Mouse (Mus musculus) MEL (cell line): Measurements from ENCODE around the gene Kpnb1. TPM values are rescaled to one million over a fixed set of nuclear protein-coding genes. Genes with fewer than 3 reads are reported as not detected.

ENCODE experiments used
- DNase-seq: peaks from one replicate; pipeline ENCODE4 v3.0.0; 2011; ENCODE audit warnings: low read depth, low spot score
- H3K27ac ChIP-seq: 2 replicates; pipeline ENCODE4 v1.5.1; 2012; ENCODE audit warnings: low read depth, mild to moderate bottlenecking, control low read depth, low read length, moderate library complexity; ENCODE audit not compliant: control insufficient read depth
- H3K27me3 ChIP-seq, 2 experiments: fragments of 150-350 bp in 1 of 2; sonication (generic) in 1 of 2; 2 replicates each; pipeline ENCODE4 v1.6.1; 2012; ENCODE audit warnings: low read length in 2 of 2, mild to moderate bottlenecking in 2 of 2, improper control_type of control experiment in 1 of 2, moderate library complexity in 1 of 2; ENCODE audit not compliant: insufficient read depth in 2 of 2, control insufficient read depth in 1 of 2
- H3K36me3 ChIP-seq, 2 experiments: 2 replicates each; pipeline ENCODE4 v1.6.1; 2012 to 2014; ENCODE audit warnings: low read length in 2 of 2, improper control_type of control experiment in 1 of 2, inconsistent platforms in 1 of 2, mild to moderate bottlenecking in 1 of 2; ENCODE audit not compliant: insufficient read depth in 2 of 2, control insufficient read depth in 1 of 2
- H3K4me1 ChIP-seq, 2 experiments: fragments of 150-350 bp in 1 of 2; sonication (generic) in 1 of 2; 2 replicates each; pipeline ENCODE4 v1.6.1; 2012; ENCODE audit warnings: low read length in 2 of 2, improper control_type of control experiment in 1 of 2, mild to moderate bottlenecking in 1 of 2; ENCODE audit not compliant: insufficient read depth in 2 of 2, control insufficient read depth in 1 of 2
- H3K4me3 ChIP-seq, 2 experiments: fragments of 150-350 bp in 1 of 2; sonication (generic) in 1 of 2; 2 replicates each; pipeline ENCODE4 v1.5.1; 2012; ENCODE audit warnings: low read depth in 2 of 2, low read length in 2 of 2, mild to moderate bottlenecking in 2 of 2, moderate library complexity in 2 of 2, control low read depth in 1 of 2, improper control_type of control experiment in 1 of 2; ENCODE audit not compliant: control insufficient read depth in 1 of 2, insufficient read depth in 1 of 2
- H3K79me2 ChIP-seq: 2 replicates; pipeline ENCODE4 v1.6.1; 2012; ENCODE audit warnings: mild to moderate bottlenecking, low read length, moderate library complexity; ENCODE audit not compliant: control insufficient read depth, poor library complexity, insufficient read depth
- H3K9ac ChIP-seq: 2 replicates; pipeline ENCODE4 v1.6.1; 2012; ENCODE audit warnings: low read depth, mild to moderate bottlenecking, control low read depth, low read length, moderate library complexity; ENCODE audit not compliant: control insufficient read depth, poor library complexity, severe bottlenecking
- H3K9me3 ChIP-seq: fragments of 150-350 bp; sonication (generic); replicated peaks from 2 replicates; pipeline ENCODE4 v1.6.1; 2012; ENCODE audit warnings: mild to moderate bottlenecking, low read length, improper control_type of control experiment, moderate library complexity; ENCODE audit not compliant: insufficient read depth
- BHLHE40 ChIP-seq: IDR thresholded peaks from 2 replicates; pipeline ENCODE4 v1.6.1; 2012; ENCODE audit warnings: low read depth, mild to moderate bottlenecking, inconsistent platforms, low read length, improper control_type of control experiment, borderline replicate concordance
- CHD1 ChIP-seq: IDR thresholded peaks from 2 replicates; pipeline ENCODE4 v1.6.1; 2012; ENCODE audit warnings: low read depth, mild to moderate bottlenecking, inconsistent platforms, low read length, improper control_type of control experiment
- CHD2 ChIP-seq: IDR thresholded peaks from 2 replicates; pipeline ENCODE4 v1.6.1; 2011; ENCODE audit warnings: low read length, improper control_type of control experiment
- E2F4 ChIP-seq: IDR thresholded peaks from 2 replicates; pipeline ENCODE4 v1.6.1; 2011; ENCODE audit warnings: low read depth, low read length, improper control_type of control experiment, borderline replicate concordance
- ELF1 ChIP-seq: IDR thresholded peaks from 2 replicates; pipeline ENCODE4 v1.6.1; 2014; ENCODE audit warnings: low read depth, mild to moderate bottlenecking, inconsistent platforms, low read length, improper control_type of control experiment, moderate library complexity
- EP300 ChIP-seq, 2 experiments: IDR thresholded peaks; 2 replicates each; pipeline ENCODE4 v1.6.1; 2011; ENCODE audit warnings: improper control_type of control experiment in 2 of 2, low read length in 2 of 2, low read depth in 1 of 2, mild to moderate bottlenecking in 1 of 2
- ETS1 ChIP-seq: IDR thresholded peaks from 2 replicates; pipeline ENCODE4 v1.6.1; 2012; ENCODE audit warnings: low read depth, mild to moderate bottlenecking, inconsistent platforms, low read length, improper control_type of control experiment, moderate library complexity
- GABPA ChIP-seq: IDR thresholded peaks from 2 replicates; pipeline ENCODE4 v1.6.1; 2012; ENCODE audit warnings: low read depth, mild to moderate bottlenecking, inconsistent platforms, low read length, improper control_type of control experiment, moderate library complexity
- GATA1 ChIP-seq: IDR thresholded peaks from 2 replicates; pipeline ENCODE4 v1.6.1; 2011; ENCODE audit warnings: low read depth, low read length, improper control_type of control experiment
- HCFC1 ChIP-seq: IDR thresholded peaks from 2 replicates; pipeline ENCODE4 v1.6.1; 2012; ENCODE audit warnings: low read depth, mild to moderate bottlenecking, inconsistent platforms, low read length, improper control_type of control experiment, moderate library complexity
- JUND ChIP-seq: IDR thresholded peaks from 2 replicates; pipeline ENCODE4 v1.6.1; 2011; ENCODE audit warnings: low read depth, mild to moderate bottlenecking, improper control_type of control experiment, low read length
- KAT2A ChIP-seq: conservative IDR thresholded peaks from 2 replicates; pipeline ENCODE4 v1.6.1; 2012; ENCODE audit warnings: low read depth, low read length, improper control_type of control experiment, inconsistent platforms
- MAFK ChIP-seq: IDR thresholded peaks from 2 replicates; pipeline ENCODE4 v1.6.1; 2011; ENCODE audit warnings: low read depth, mild to moderate bottlenecking, low read length, improper control_type of control experiment, borderline replicate concordance
- MAX ChIP-seq: IDR thresholded peaks from 2 replicates; pipeline ENCODE4 v1.6.1; 2011; ENCODE audit warnings: low read length, improper control_type of control experiment
- MAZ ChIP-seq: IDR thresholded peaks from 2 replicates; pipeline ENCODE4 v1.6.1; 2012; ENCODE audit warnings: low read depth, mild to moderate bottlenecking, inconsistent platforms, low read length, improper control_type of control experiment
- MEF2A ChIP-seq: IDR thresholded peaks from 2 replicates; pipeline ENCODE4 v1.6.1; 2014; ENCODE audit warnings: low read depth, mild to moderate bottlenecking, inconsistent platforms, low read length, improper control_type of control experiment; ENCODE audit not compliant: poor library complexity, insufficient replicate concordance, severe bottlenecking; ENCODE audit errors: extremely low read depth
- MXI1 ChIP-seq: IDR thresholded peaks from 2 replicates; pipeline ENCODE4 v1.6.1; 2011; ENCODE audit warnings: mild to moderate bottlenecking, low read depth, low read length, improper control_type of control experiment
- MYB ChIP-seq: IDR thresholded peaks from 2 replicates; pipeline ENCODE4 v1.6.1; 2011; ENCODE audit warnings: mild to moderate bottlenecking, low read depth, low read length, improper control_type of control experiment
- MYC ChIP-seq: IDR thresholded peaks from 2 replicates; pipeline ENCODE4 v1.6.1; 2011; ENCODE audit warnings: low read depth, mild to moderate bottlenecking, low read length, improper control_type of control experiment, moderate library complexity
- NRF1 ChIP-seq: IDR thresholded peaks from 2 replicates; pipeline ENCODE4 v1.6.1; 2014; ENCODE audit warnings: low read depth, mild to moderate bottlenecking, inconsistent platforms, low read length, improper control_type of control experiment, moderate library complexity; ENCODE audit not compliant: poor library complexity, insufficient read depth, severe bottlenecking
- POLR2AphosphoS2 ChIP-seq: IDR thresholded peaks from 2 replicates; pipeline ENCODE4 v1.6.1; 2011; ENCODE audit warnings: low read length, improper control_type of control experiment
- POLR2AphosphoS5 ChIP-seq: IDR thresholded peaks from 2 replicates; pipeline ENCODE4 v1.6.1; 2012; ENCODE audit warnings: low read depth, borderline replicate concordance, mild to moderate bottlenecking, inconsistent platforms, low read length, moderate library complexity, mixed read lengths
- RAD21 ChIP-seq: IDR thresholded peaks from 2 replicates; pipeline ENCODE4 v1.6.1; 2011; ENCODE audit warnings: mild to moderate bottlenecking, low read depth, low read length, improper control_type of control experiment
- RCOR1 ChIP-seq: IDR thresholded peaks from 2 replicates; pipeline ENCODE4 v1.6.1; 2012; ENCODE audit warnings: low read depth, mild to moderate bottlenecking, inconsistent platforms, low read length, improper control_type of control experiment
- SIN3A ChIP-seq: IDR thresholded peaks from 2 replicates; pipeline ENCODE4 v1.6.1; 2012; ENCODE audit warnings: low read length, improper control_type of control experiment, inconsistent platforms
- TCF12 ChIP-seq: IDR thresholded peaks from 2 replicates; pipeline ENCODE4 v1.6.1; 2014; ENCODE audit warnings: low read depth, mild to moderate bottlenecking, inconsistent platforms, low read length, improper control_type of control experiment, moderate library complexity
- UBTF ChIP-seq: IDR thresholded peaks from 2 replicates; pipeline ENCODE4 v1.6.1; 2012; ENCODE audit warnings: low read depth, mild to moderate bottlenecking, inconsistent platforms, low read length, improper control_type of control experiment, moderate library complexity, borderline replicate concordance; ENCODE audit not compliant: insufficient read depth
- USF2 ChIP-seq, 2 experiments: IDR thresholded peaks; 2 replicates each; pipeline ENCODE4 v1.6.1; 2011 to 2012; ENCODE audit warnings: improper control_type of control experiment in 2 of 2, low read length in 2 of 2, borderline replicate concordance in 1 of 2, inconsistent platforms in 1 of 2, low read depth in 1 of 2, mild to moderate bottlenecking in 1 of 2; ENCODE audit not compliant: insufficient read depth in 1 of 2
- ZC3H11A ChIP-seq: IDR thresholded peaks from 2 replicates; pipeline ENCODE4 v1.6.1; 2012; ENCODE audit warnings: low read depth, mild to moderate bottlenecking, inconsistent platforms, low read length, improper control_type of control experiment
- ZMIZ1 ChIP-seq: IDR thresholded peaks from 2 replicates; pipeline ENCODE4 v1.6.1; 2012; ENCODE audit warnings: low read depth, mild to moderate bottlenecking, inconsistent platforms, low read length, improper control_type of control experiment, moderate library complexity
- polyA plus RNA-seq, 2 experiments: library from polyadenylated mRNA; stranded (reverse) in 1 of 2; unstranded in 1 of 2; fragments of >175 nt in 1 of 2; fragments of >200 nt in 1 of 2; gene quantifications; 2 replicates each; pipeline versions ENCODE4 v1.2.1 to v1.2.4; 2012; ENCODE audit warnings: low replicate concordance in 2 of 2, low read depth in 1 of 2; ENCODE audit not compliant: insufficient read length in 2 of 2, insufficient read depth in 1 of 2, missing spikeins in 1 of 2
- total RNA-seq: library from RNA; depleted of rRNA; stranded (reverse); fragments of 300-350 nt; gene quantifications from 2 replicates; pipeline ENCODE4 v1.2.3, GENCODE M21; 2012

Gene Kpnb1
- total and polyA plus RNA-seq, 3 experiments = 237 to 463 (median 275) TPM

DNA sequence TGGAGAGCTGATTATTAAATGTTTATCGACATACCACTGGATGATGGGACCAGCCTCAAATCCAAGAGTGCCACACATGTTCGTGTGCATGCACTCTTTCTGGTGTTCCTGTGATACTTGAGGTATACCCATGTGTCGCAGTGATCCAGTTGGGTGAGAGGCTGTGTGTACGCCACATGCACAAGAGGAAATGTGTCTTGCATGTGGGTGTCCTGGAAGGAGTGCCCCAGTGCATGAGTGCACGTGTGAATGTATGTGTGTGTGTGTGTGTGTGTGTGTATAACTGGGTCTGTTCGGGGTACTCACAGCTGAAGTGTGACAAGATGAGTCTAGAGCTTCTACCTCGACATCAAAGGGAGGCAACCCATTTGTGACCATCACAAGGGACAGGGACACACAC, 57.4 kb downstream of the Kpnb1 start (continued):
- TF ChIP-seq ZC3H11A (no peak), KAT2A (no peak), MYB (no peak), MAFK (no peak), UBTF (no peak), RCOR1 (no peak), E2F4 (no peak), TCF12 (no peak)
- TF ChIP-seq, all 39 proteins: peak for 4

DNA sequence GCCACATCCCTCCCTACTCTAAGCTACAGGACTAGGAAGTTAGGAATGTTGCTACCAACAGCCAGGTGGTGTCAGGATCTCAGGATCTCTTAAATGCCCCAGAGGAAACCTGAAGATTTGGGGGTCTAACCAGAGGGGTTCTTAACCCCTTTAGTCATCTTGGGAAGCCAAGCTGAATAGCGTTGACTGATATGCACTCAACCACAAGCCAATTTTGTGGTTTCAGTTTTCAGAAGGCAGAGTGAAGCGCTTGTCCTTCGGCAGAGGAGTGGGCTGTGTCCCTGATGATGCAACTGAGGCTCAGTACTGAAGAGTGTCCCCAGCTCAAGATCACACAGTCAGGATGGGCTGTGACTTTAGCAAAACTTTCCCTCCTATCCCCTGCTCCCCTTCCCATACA, 58.7 kb downstream of the Kpnb1 start:
- H3K27me3 ChIP-seq = no peaks in the 10 kb centered on the region

More for the DNA sequence above, 58.7 kb downstream of the Kpnb1 start:
- Histone ChIP-seq H3K36me3 (peaks cover 0 to 30% of the 10 kb centered on the region in 2 experiments; a peak in 2 of 4 replicates), H3K4me1 (peaks cover 29 to 35% of the 10 kb centered on the region in 2 experiments), H3K4me3 (peak overlapping the region; percentile 17 to 55), H3K79me2 (no peaks in the 10 kb centered on the region; the same call in 1 of the 2 replicates), H3K9ac (peak overlapping the region; percentile 37), H3K9me3 (no peaks in the 10 kb centered on the region), H3K27ac (peak overlapping the region; percentile 66)
- DNase-seq = peak; percentile 69
- no peak for TF ChIP-seq BHLHE40
- TF ChIP-seq RCOR1 = peak; percentile 54; the same call in 1 of the 2 replicates
- peak; percentile 51; the same call in 1 of the 2 replicates for TF ChIP-seq ETS1
- no peak for TF ChIP-seq HCFC1
- no peak for TF ChIP-seq CHD1
- TF ChIP-seq POLR2AphosphoS2 = no peak
- no peak for TF ChIP-seq MAZ
- peak; percentile 41; the same call in 1 of the 2 replicates for TF ChIP-seq MXI1
- TF ChIP-seq SIN3A = 0 out of 2 replicates have a peak, but pooled peaks have one; percentile 38
- TF ChIP-seq NRF1 = no peak
- 0 out of 2 replicates have a peak, but pooled peaks have one; percentile 38 for TF ChIP-seq CHD2
- TF ChIP-seq MYB = no peak
- no peak for TF ChIP-seq JUND
- TF ChIP-seq MYC = no peak
- TF ChIP-seq E2F4 = no peak
- TF ChIP-seq UBTF = no peak
- no peak for TF ChIP-seq POLR2AphosphoS5
- no peak for TF ChIP-seq GATA1
- TF ChIP-seq RAD21 = no peak
- no peak for TF ChIP-seq ZMIZ1
- TF ChIP-seq GABPA = no peak
- TF ChIP-seq ZC3H11A = no peak
- TF ChIP-seq EP300 (IDR thresholded peaks at IDR 0.05; ENCODE audit: low read depth in 1 of 2, low read length in 2 of 2) = peak; percentile 26 to 51; a peak in 3 of 4 replicates
- TF ChIP-seq USF2 (IDR thresholded peaks at IDR 0.05; ENCODE audit: borderline replicate concordance in 1 of 2, insufficient read depth in 1 of 2, low read depth in 1 of 2, low read length in 2 of 2) = no peak
- no peak for TF ChIP-seq MAX
- no peak for TF ChIP-seq MEF2A
- TF ChIP-seq ELF1 = 0 out of 2 replicates have a peak, but pooled peaks have one; percentile 22
